Mouse (Mus musculus) embryonic facial prominence, embryonic 15.5 days (tissue): ENCODE data around the gene Cd300lb. TPM values are rescaled to one million over a fixed set of nuclear protein-coding genes. Genes with fewer than 3 reads are reported as not detected.
A peak's percentile ranks its signal among the peaks of the same experiment; 100 is the strongest.

Experiments
- ATAC-seq: fragments of 200-750 bp; cut with Nextera tagmentation; 2 replicates; pipeline ENCODE4 v1.8.0; 2017; ENCODE audit warnings: low read depth, moderate TSS enrichment; ENCODE audit not compliant: insufficient number of reproducible peaks, low FRiP score, low TSS enrichment
- H3K27ac ChIP-seq: fragments of 300-500 bp; sonication (generic); replicated peaks from 2 replicates; pipeline ENCODE4 v1.5.1; 2015; ENCODE audit warnings: mild to moderate bottlenecking, inconsistent platforms
- H3K27me3 ChIP-seq: fragments of 300-500 bp; sonication (generic); 2 replicates; pipeline ENCODE4 v1.6.1; 2015; ENCODE audit warnings: inconsistent platforms
- H3K36me3 ChIP-seq: fragments of 300-500 bp; sonication (generic); 2 replicates; pipeline ENCODE4 v1.6.1; 2015; ENCODE audit warnings: mild to moderate bottlenecking, inconsistent platforms
- H3K4me1 ChIP-seq: fragments of 300-500 bp; sonication (generic); 2 replicates; pipeline ENCODE4 v1.6.1; 2015; ENCODE audit warnings: inconsistent platforms
- H3K4me2 ChIP-seq: fragments of 300-500 bp; sonication (generic); replicated peaks from 2 replicates; pipeline ENCODE4 v1.6.1; 2015; ENCODE audit warnings: mild to moderate bottlenecking, inconsistent platforms
- H3K4me3 ChIP-seq: fragments of 300-500 bp; sonication (generic); replicated peaks from 2 replicates; pipeline ENCODE4 v1.5.1; 2015; ENCODE audit warnings: mild to moderate bottlenecking, inconsistent platforms
- H3K9ac ChIP-seq: fragments of 300-500 bp; sonication (generic); 2 replicates; pipeline ENCODE4 v1.6.1; 2015; ENCODE audit warnings: inconsistent platforms
- H3K9me3 ChIP-seq: fragments of 300-500 bp; sonication (generic); replicated peaks from 2 replicates; pipeline ENCODE4 v1.6.1; 2016; ENCODE audit warnings: inconsistent platforms
- WGBS: fragments of 180-500 bp; shearing (Covaris S2); methylation state at CpG from one replicate; pipeline ENCODE4 v1.1.7; 2015; 5-methylcytosine and 5-hydroxymethylcytosine counted together
- polyA plus RNA-seq: library from polyadenylated mRNA; unstranded; fragments of >200 nt; fragmentation: Nextera tagmentation; extraction: Ambion mirVana; gene quantifications from 2 replicates; pipeline ENCODE4 v1.2.1, GENCODE M21; 2015

Cd300lb gene
- polyA plus RNA-seq, 1 experiment from 2014 or later: 0.61 TPM

GRCm38 (mm10) chr11:114883251-114883789 lies 50.9 kb downstream of the Cd300lb start:
- no peak for ATAC-seq
- Histone ChIP-seq H3K4me2 (no peak overlapping the region), H3K4me3 (no peak overlapping the region), H3K9me3 (no peaks in the 10 kb centered on the region), H3K36me3 (no peaks in the 10 kb centered on the region), H3K27me3 (no peaks in the 10 kb centered on the region), H3K9ac (no peak overlapping the region), H3K27ac (no peak overlapping the region), H3K4me1 (no peaks in the 10 kb centered on the region)
- 94% methylated on average over 4 of the region's 4 CpGs for WGBS

DNA sequence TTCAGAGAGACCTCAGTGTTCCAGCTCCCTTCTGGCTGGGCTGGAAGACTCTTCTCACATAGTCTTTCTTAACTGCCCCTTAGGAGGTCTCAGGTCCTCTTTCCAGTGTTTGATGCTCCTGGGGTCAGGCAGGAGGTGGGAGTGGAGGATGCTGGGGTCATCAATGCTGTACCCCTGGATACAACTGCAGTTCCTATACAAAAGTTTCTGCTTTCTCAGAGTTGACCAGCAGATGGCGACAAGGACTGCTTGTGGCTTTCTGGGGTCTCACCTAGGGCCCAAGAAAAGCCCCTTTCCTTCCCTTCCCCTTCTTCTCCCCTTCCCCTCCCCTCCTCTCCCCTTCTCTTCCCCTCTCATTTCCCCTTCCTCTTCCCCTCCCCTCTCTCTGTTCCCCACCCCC lies 53.6 kb downstream of the Cd300lb start:
- Histone ChIP-seq H3K36me3 (no peaks in the 10 kb centered on the region), H3K27ac (no peak overlapping the region), H3K4me2 (no peak overlapping the region), H3K4me1 (peaks cover 10% of the 10 kb centered on the region), H3K9me3 (no peaks in the 10 kb centered on the region), H3K27me3 (no peaks in the 10 kb centered on the region), H3K9ac (no peak overlapping the region), H3K4me3 (no peak overlapping the region)
- 0% methylated on average over 1 of the region's 1 CpGs for WGBS
- no peak for ATAC-seq

GRCm38 (mm10) chr11:114880185-114880584 lies 54.0 kb downstream of the Cd300lb start:
- ATAC-seq: no peak

DNA sequence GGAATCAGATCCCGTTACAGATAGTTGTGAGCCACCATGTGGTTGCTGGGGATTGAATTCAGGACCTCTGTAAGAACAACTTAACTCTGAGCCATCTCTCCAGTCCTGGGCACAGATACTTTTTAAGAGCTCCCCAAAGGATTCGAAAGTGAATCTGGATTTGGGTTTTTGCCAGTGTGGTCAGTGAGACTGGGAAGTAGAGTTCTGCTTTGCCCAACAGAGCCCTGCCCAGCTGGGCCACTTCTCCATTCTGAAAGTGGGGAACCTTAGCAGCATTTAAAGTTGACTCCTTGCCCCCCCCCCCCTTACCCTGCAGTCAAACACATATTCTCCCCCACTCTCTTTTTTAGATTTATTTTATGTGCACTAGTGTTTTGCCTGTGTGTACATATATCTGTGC lies 54.5 kb downstream of the Cd300lb start:
- no peaks in the 10 kb centered on the region for H3K36me3 ChIP-seq
- no peak overlapping the region for H3K4me3 ChIP-seq
- no peak overlapping the region for H3K4me2 ChIP-seq
- no peaks in the 10 kb centered on the region for H3K9me3 ChIP-seq
- H3K27ac ChIP-seq: no peak overlapping the region
- no peaks in the 10 kb centered on the region for H3K27me3 ChIP-seq
- ATAC-seq: no peak
- H3K4me1 ChIP-seq: peaks cover 18% of the 10 kb centered on the region
- WGBS: 66% methylated on average over 2 of the region's 2 CpGs
- H3K9ac ChIP-seq: no peak overlapping the region

More at GRCm38 (mm10) chr11:114880185-114880584, 54.0 kb downstream of the Cd300lb start:
- H3K4me2 ChIP-seq: no peak overlapping the region
- H3K27me3 ChIP-seq: no peaks in the 10 kb centered on the region
- H3K27ac ChIP-seq: no peak overlapping the region
- H3K9me3 ChIP-seq: no peaks in the 10 kb centered on the region
- no peak overlapping the region for H3K4me3 ChIP-seq
- no peak overlapping the region for H3K9ac ChIP-seq
- no peaks in the 10 kb centered on the region for H3K36me3 ChIP-seq
- peaks cover 14% of the 10 kb centered on the region for H3K4me1 ChIP-seq

DNA sequence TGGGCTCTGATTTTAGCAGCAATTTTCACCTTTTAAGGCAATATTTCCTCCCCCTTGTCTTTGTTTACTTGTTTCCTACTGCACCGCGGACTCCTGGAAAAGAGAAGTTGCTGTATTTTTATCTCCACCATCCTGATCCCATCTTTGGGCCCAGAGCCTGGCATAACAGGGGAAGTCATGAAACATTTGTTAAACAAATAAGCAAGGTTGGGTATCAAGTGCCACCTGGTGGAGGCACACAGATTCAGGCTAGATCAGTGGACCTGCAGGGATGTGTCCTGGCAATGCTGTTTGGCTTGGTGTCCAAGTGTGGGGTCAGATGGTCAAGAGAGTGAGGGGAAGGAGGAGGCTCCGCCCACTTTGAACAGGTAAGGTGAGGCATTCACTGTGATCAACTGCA lies 57.0 kb downstream of the Cd300lb start:
- no peak overlapping the region for H3K9ac ChIP-seq
- no peaks in the 10 kb centered on the region for H3K9me3 ChIP-seq
- ATAC-seq: no peak
- H3K36me3 ChIP-seq: no peaks in the 10 kb centered on the region
- peaks cover 33% of the 10 kb centered on the region for H3K4me1 ChIP-seq
- no peak overlapping the region for H3K27ac ChIP-seq
- no peak overlapping the region for H3K4me2 ChIP-seq
- no peak overlapping the region for H3K4me3 ChIP-seq
- H3K27me3 ChIP-seq: no peaks in the 10 kb centered on the region
- 49% methylated on average over 3 of the region's 3 CpGs for WGBS

- Histone ChIP-seq H3K4me2 (no peak overlapping the region), H3K9ac (no peak overlapping the region), H3K4me3 (no peak overlapping the region), H3K9me3 (no peaks in the 10 kb centered on the region), H3K27ac (no peak overlapping the region), H3K36me3 (peaks cover 4% of the 10 kb centered on the region; the same call in 1 of the 2 replicates), H3K27me3 (no peaks in the 10 kb centered on the region), H3K4me1 (peaks cover 33% of the 10 kb centered on the region)
- no peak for ATAC-seq
- WGBS: 13% methylated on average over 2 of the region's 2 CpGs
These were observed 57.6 kb downstream of the Cd300lb start for GRCm38 (mm10) chr11:114876621-114877020.

- 44% methylated on average over 7 of the region's 7 CpGs for WGBS
- no peak for ATAC-seq
- no peak overlapping the region for H3K9ac ChIP-seq
- no peak overlapping the region for H3K27ac ChIP-seq
- no peak overlapping the region for H3K4me3 ChIP-seq
- H3K27me3 ChIP-seq: no peaks in the 10 kb centered on the region
- peaks cover 7% of the 10 kb centered on the region; the same call in 1 of the 2 replicates for H3K36me3 ChIP-seq
- H3K4me1 ChIP-seq: peaks cover 33% of the 10 kb centered on the region
- no peaks in the 10 kb centered on the region for H3K9me3 ChIP-seq
- no peak overlapping the region for H3K4me2 ChIP-seq
These were observed 58.0 kb downstream of the Cd300lb start for GRCm38 (mm10) chr11:114876176-114876575.

DNA sequence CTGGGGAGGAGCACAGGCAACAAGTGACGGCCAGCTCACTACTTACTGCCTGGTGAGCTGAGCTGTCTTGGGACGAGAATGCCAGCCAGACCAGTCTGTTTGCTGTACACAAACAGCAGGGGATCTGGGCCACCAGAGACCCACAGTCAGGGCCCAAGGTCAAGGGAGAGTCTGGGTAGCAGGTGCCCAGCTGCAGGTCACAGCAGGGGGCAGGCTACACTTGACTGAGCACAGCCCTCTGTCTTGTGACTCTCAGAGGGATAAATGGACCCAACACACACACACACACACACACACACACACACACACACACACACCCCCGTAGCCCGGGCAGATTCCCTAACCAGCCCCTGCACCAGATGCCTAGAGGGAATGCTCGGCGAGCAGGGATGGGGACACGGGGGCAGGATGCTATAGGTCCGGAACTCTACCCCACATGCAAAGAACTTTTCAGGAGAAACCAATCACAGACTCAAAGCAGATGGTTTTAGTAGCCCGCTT lies 58.8 kb downstream of the Cd300lb start:
- no peak overlapping the region for H3K9ac ChIP-seq
- H3K9me3 ChIP-seq: no peaks in the 10 kb centered on the region
- no peak for ATAC-seq
- 11% methylated on average over 9 of the region's 9 CpGs for WGBS
- H3K4me2 ChIP-seq: no peak overlapping the region
- no peaks in the 10 kb centered on the region for H3K27me3 ChIP-seq
- peaks cover 33% of the 10 kb centered on the region for H3K4me1 ChIP-seq
- H3K27ac ChIP-seq: no peak overlapping the region
- H3K36me3 ChIP-seq: peaks cover 15% of the 10 kb centered on the region
- no peak overlapping the region for H3K4me3 ChIP-seq

GRCm38 (mm10) chr11:114874226-114875145 lies 59.7 kb downstream of the Cd300lb start:
- Histone ChIP-seq H3K9ac (no peak overlapping the region), H3K36me3 (peaks cover 22% of the 10 kb centered on the region), H3K9me3 (no peaks in the 10 kb centered on the region), H3K4me3 (no peak overlapping the region), H3K4me2 (no peak overlapping the region), H3K4me1 (peaks cover 33% of the 10 kb centered on the region), H3K27ac (no peak overlapping the region), H3K27me3 (no peaks in the 10 kb centered on the region)
- 56% methylated on average over 9 of the region's 9 CpGs for WGBS
- ATAC-seq: no peak

- peak overlapping the region; percentile 68 for H3K27ac ChIP-seq
- H3K9me3 ChIP-seq: no peaks in the 10 kb centered on the region
- peak; percentile 35; the same call in 1 of the 2 replicates for ATAC-seq
- no peak overlapping the region for H3K4me3 ChIP-seq
- peaks cover 32% of the 10 kb centered on the region for H3K36me3 ChIP-seq
- H3K4me1 ChIP-seq: peaks cover 33% of the 10 kb centered on the region
- H3K4me2 ChIP-seq: no peak overlapping the region
- H3K9ac ChIP-seq: no peak overlapping the region
- no peaks in the 10 kb centered on the region for H3K27me3 ChIP-seq
- WGBS: 19% methylated on average over 6 of the region's 6 CpGs
These were observed 61.0 kb downstream of the Cd300lb start for GRCm38 (mm10) chr11:114873022-114873817.
